Mouse (Mus musculus) ES-Bruce4 (cell line): ENCODE measurements at regions not wholly inside any gene's neighbourhood (a gene's known extent, or its start where the extent isn't known, plus 50 kb on each side); places are given as distances from the start of the nearest gene placed in this dataset.

ENCODE experiments used
- CTCF ChIP-seq: IDR thresholded peaks from one replicate; pipeline ENCODE4 v1.8.1; 2011; ENCODE audit warnings: low read depth, low read length
- EP300 ChIP-seq: IDR thresholded peaks from 2 replicates; pipeline ENCODE4 v1.6.1; 2011; ENCODE audit warnings: low read depth, low read length; ENCODE audit not compliant: insufficient read depth
- POLR2A ChIP-seq: IDR thresholded peaks from one replicate; pipeline ENCODE4 v1.8.1; 2011; ENCODE audit warnings: low read length; ENCODE audit not compliant: insufficient read depth

GRCm38 (mm10) chrX:166795651-166796050 lies 210.1 kb upstream of the Egfl6 start:
- TF ChIP-seq EP300 (no peak), POLR2A (no peak), CTCF (no peak)
